Mouse (Mus musculus): ENCODE data around the gene Grin3a. TPM values are rescaled to one million over a fixed set of nuclear protein-coding genes. Genes with fewer than 3 reads are reported as not detected.
"Not testable (repeated sequence)": the region's sequence is repeated elsewhere in the genome, so short reads cannot be mapped to it uniquely, and the experiment has no call there.

The Grin3a gene
- polyA plus RNA-seq, 1 experiment from 2014 or later = 0.02 TPM

GRCm38 (mm10) chr4:49622272-49622671 lies 223.3 kb downstream of the Grin3a start:
- H3K27ac ChIP-seq (ENCODE audit: low read length) = no peak overlapping the region
- WGBS (ENCODE audit: insufficient replicate concordance) = 75% methylated on average over 2 of the region's 2 CpGs

GRCm38 (mm10) chr4:49619861-49620260 lies 225.7 kb downstream of the Grin3a start:
- H3K4me3 ChIP-seq (ENCODE audit: low read depth, low read length); H3K9ac ChIP-seq (ENCODE audit: low read depth, low read length); H3K36me3 ChIP-seq (ENCODE audit: control insufficient read depth, insufficient read depth); H3K9me3 ChIP-seq (replicated peaks; ENCODE audit: control insufficient read depth, low read length); H3K4me1 ChIP-seq (ENCODE audit: control insufficient read depth, low read depth, low read length); H3K27me3 ChIP-seq (ENCODE audit: control insufficient read depth, insufficient read depth, low read depth, low read length); H3K4me2 ChIP-seq (ENCODE audit: low read depth, low read length); H3K27ac ChIP-seq (ENCODE audit: low read length); ATAC-seq (ENCODE audit: low read depth): not testable (repeated sequence)
- 50% methylated on average over 7 of the region's 7 CpGs for WGBS (ENCODE audit: insufficient replicate concordance)

More at GRCm38 (mm10) chr4:49622272-49622671, 223.3 kb downstream of the Grin3a start:
- no peak for ATAC-seq (ENCODE audit: low read depth)
- Histone ChIP-seq H3K27me3 (ENCODE audit: control insufficient read depth, insufficient read depth, low read depth, low read length) (no peaks in the 10 kb centered on the region), H3K4me2 (ENCODE audit: low read depth, low read length) (no peak overlapping the region), H3K4me1 (ENCODE audit: control insufficient read depth, low read depth, low read length) (peaks cover 2% of the 10 kb centered on the region; the same call in 1 of the 2 replicates), H3K9ac (ENCODE audit: low read depth, low read length) (no peak overlapping the region), H3K4me3 (ENCODE audit: low read depth, low read length) (no peak overlapping the region), H3K36me3 (ENCODE audit: control insufficient read depth, insufficient read depth) (no peaks in the 10 kb centered on the region), H3K9me3 (replicated peaks; ENCODE audit: control insufficient read depth, low read length) (no peaks in the 10 kb centered on the region)

- Histone ChIP-seq H3K27ac (ENCODE audit: low read length) (no peak overlapping the region), H3K9me3 (replicated peaks; ENCODE audit: control insufficient read depth, low read length) (no peaks in the 10 kb centered on the region), H3K4me2 (ENCODE audit: low read depth, low read length) (no peak overlapping the region), H3K36me3 (ENCODE audit: control insufficient read depth, insufficient read depth) (no peaks in the 10 kb centered on the region), H3K4me3 (ENCODE audit: low read depth, low read length) (no peak overlapping the region), H3K4me1 (ENCODE audit: control insufficient read depth, low read depth, low read length) (no peaks in the 10 kb centered on the region), H3K27me3 (ENCODE audit: control insufficient read depth, insufficient read depth, low read depth, low read length) (no peaks in the 10 kb centered on the region), H3K9ac (ENCODE audit: low read depth, low read length) (no peak overlapping the region)
- WGBS (ENCODE audit: insufficient replicate concordance) = 55% methylated on average over 10 of the region's 10 CpGs
- no peak for ATAC-seq (ENCODE audit: low read depth)
Measured at GRCm38 (mm10) chr4:49616924-49617323, 228.6 kb downstream of the Grin3a start.

Other genes with a start within 250 kb of the Grin3a start
- 5.6 and 6.1 TPM in 2 replicates for gene Tmem246, start 247.9 kb downstream of the Grin3a start, polyA plus RNA-seq (2015; fragmentation: Nextera tagmentation; extraction: Ambion mirVana)
- 13.6 and 13.7 TPM in 2 replicates for gene Rnf20, start 213.7 kb downstream of the Grin3a start, polyA plus RNA-seq (2015; fragmentation: Nextera tagmentation; extraction: Ambion mirVana)
- not detected in 2 replicates for gene Ppp3r2, start 163.7 kb downstream of the Grin3a start, polyA plus RNA-seq (2015; fragmentation: Nextera tagmentation; extraction: Ambion mirVana)

All from liver, embryonic 16.5 days (tissue).